Mouse (Mus musculus) kidney, adult 2 months (tissue): Measurements from ENCODE around the gene Sox6. TPM values are rescaled to one million over a fixed set of nuclear protein-coding genes. Genes with fewer than 3 reads are reported as not detected.

Source experiments
- DNase-seq: peaks from one replicate; pipeline ENCODE4 v3.0.0; 2021
- H3K27ac ChIP-seq: fragments of 200-500 bp; 2 replicates; pipeline ENCODE4 v1.5.1; 2012; ENCODE audit warnings: low read depth, low read length, control low read depth, inconsistent platforms; ENCODE audit not compliant: insufficient read depth
- H3K27me3 ChIP-seq: fragments of 200-500 bp; replicated peaks from 2 replicates; pipeline ENCODE4 v1.6.1; 2012; ENCODE audit warnings: mild to moderate bottlenecking, moderate library complexity, low read length, inconsistent platforms; ENCODE audit not compliant: control insufficient read depth, insufficient read depth
- H3K36me3 ChIP-seq: fragments of 200-500 bp; 2 replicates; pipeline ENCODE4 v1.6.1; 2012; ENCODE audit warnings: mild to moderate bottlenecking, moderate library complexity, low read length, inconsistent platforms; ENCODE audit not compliant: control insufficient read depth, insufficient read depth
- H3K4me1 ChIP-seq: fragments of 200-500 bp; 2 replicates; pipeline ENCODE4 v1.6.1; 2011; ENCODE audit warnings: low read length; ENCODE audit not compliant: control insufficient read depth, insufficient read depth
- H3K4me3 ChIP-seq: fragments of 200-500 bp; 2 replicates; pipeline ENCODE4 v1.5.1; 2011; ENCODE audit warnings: mild to moderate bottlenecking, low read depth, low read length, control low read depth; ENCODE audit not compliant: insufficient read depth
- CTCF ChIP-seq: fragments of 200-500 bp; conservative IDR thresholded peaks from 2 replicates; pipeline ENCODE4 v1.5.1; 2011; ENCODE audit warnings: low read depth, mild to moderate bottlenecking, control low read depth, low read length, moderate library complexity, mixed read lengths; ENCODE audit not compliant: insufficient read depth, insufficient read length
- POLR2A ChIP-seq: fragments of 200-500 bp; IDR thresholded peaks from one replicate; pipeline ENCODE4 v1.6.1; 2011; ENCODE audit warnings: low read depth, low read length, control low read depth
- WGBS: fragments of 180-500 bp; shearing (Covaris S2); methylation state at CpG from one replicate; pipeline ENCODE4 v1.1.7; 2018; 5-methylcytosine and 5-hydroxymethylcytosine counted together
- polyA plus RNA-seq: library from polyadenylated mRNA; depleted of rRNA; stranded (reverse); fragments of >200 nt; gene quantifications from 2 replicates; pipeline ENCODE4 v1.2.3, GENCODE M21; 2012

The Sox6 gene
- polyA plus RNA-seq, 1 experiment: 37.1 TPM

- Histone ChIP-seq H3K27ac (no peak overlapping the region), H3K27me3 (no peaks in the 10 kb centered on the region), H3K36me3 (no peaks in the 10 kb centered on the region), H3K4me1 (peaks cover 2% of the 10 kb centered on the region; the same call in 1 of the 2 replicates), H3K4me3 (no peak overlapping the region)
- TF ChIP-seq POLR2A: no peak
- no peak for TF ChIP-seq CTCF
- 76% methylated on average over 4 of the region's 4 CpGs for WGBS
- DNase-seq: no peak
These were observed 209.3 kb downstream of the Sox6 start for GRCm38 (mm10) chr7:115829260-115829659.

- 66% methylated on average over 3 of the region's 3 CpGs for WGBS
- H3K4me3 ChIP-seq: no peak overlapping the region
- no peak for DNase-seq
- H3K27me3 ChIP-seq: no peaks in the 10 kb centered on the region
- no peak for TF ChIP-seq POLR2A
- no peak for TF ChIP-seq CTCF
- no peaks in the 10 kb centered on the region for H3K36me3 ChIP-seq
- H3K27ac ChIP-seq: no peak overlapping the region; the same call in 1 of the 2 replicates
- peaks cover 2% of the 10 kb centered on the region; the same call in 1 of the 2 replicates for H3K4me1 ChIP-seq
These were observed 213.3 kb downstream of the Sox6 start for GRCm38 (mm10) chr7:115825295-115825694.

- no peaks in the 10 kb centered on the region for H3K36me3 ChIP-seq
- H3K27me3 ChIP-seq: no peaks in the 10 kb centered on the region
- H3K4me3 ChIP-seq: no peak overlapping the region
- no peak for DNase-seq
- H3K27ac ChIP-seq: no peak overlapping the region
- WGBS: 55% methylated on average over 8 of the region's 8 CpGs
- TF ChIP-seq CTCF (no peak), POLR2A (no peak)
- peaks cover 2% of the 10 kb centered on the region; the same call in 1 of the 2 replicates for H3K4me1 ChIP-seq
These were observed 213.9 kb downstream of the Sox6 start for GRCm38 (mm10) chr7:115824621-115825256.

- no peak overlapping the region for H3K27ac ChIP-seq
- WGBS: 66% methylated on average over 1 of the region's 1 CpGs
- no peaks in the 10 kb centered on the region for H3K36me3 ChIP-seq
- no peak for DNase-seq
- no peaks in the 10 kb centered on the region for H3K27me3 ChIP-seq
- H3K4me1 ChIP-seq: no peaks in the 10 kb centered on the region
- H3K4me3 ChIP-seq: no peak overlapping the region
- TF ChIP-seq POLR2A (no peak), CTCF (no peak)
These were observed 219.5 kb downstream of the Sox6 start for GRCm38 (mm10) chr7:115819136-115819535.

- H3K4me1 ChIP-seq: no peaks in the 10 kb centered on the region
- no peaks in the 10 kb centered on the region for H3K27me3 ChIP-seq
- H3K4me3 ChIP-seq: no peak overlapping the region
- no peak for DNase-seq
- WGBS: 74% methylated on average over 3 of the region's 3 CpGs
- H3K36me3 ChIP-seq: no peaks in the 10 kb centered on the region; the same call in 1 of the 2 replicates
- TF ChIP-seq CTCF (no peak), POLR2A (no peak)
- no peak overlapping the region for H3K27ac ChIP-seq
These were observed 235.3 kb downstream of the Sox6 start for GRCm38 (mm10) chr7:115803256-115803655.

- peak; percentile 68 for DNase-seq
- Histone ChIP-seq H3K27me3 (no peaks in the 10 kb centered on the region), H3K4me3 (no peak overlapping the region), H3K4me1 (peaks cover 5% of the 10 kb centered on the region; the same call in 1 of the 2 replicates), H3K27ac (no peak overlapping the region), H3K36me3 (no peaks in the 10 kb centered on the region; the same call in 1 of the 2 replicates)
- TF ChIP-seq CTCF (no peak), POLR2A (no peak)
- WGBS: 68% methylated on average over 4 of the region's 4 CpGs
These were observed 244.3 kb downstream of the Sox6 start for GRCm38 (mm10) chr7:115794139-115794858.

GRCm38 (mm10) chr7:115792841-115793240 is 245.8 kb downstream of the Sox6 start:
- WGBS: 31% methylated on average over 2 of the region's 2 CpGs
- no peaks in the 10 kb centered on the region for H3K27me3 ChIP-seq
- peak; percentile 54 for DNase-seq
- no peak overlapping the region for H3K27ac ChIP-seq
- H3K36me3 ChIP-seq: no peaks in the 10 kb centered on the region; the same call in 1 of the 2 replicates
- no peak for TF ChIP-seq POLR2A
- H3K4me3 ChIP-seq: no peak overlapping the region
- H3K4me1 ChIP-seq: peaks cover 5% of the 10 kb centered on the region; the same call in 1 of the 2 replicates
